Mouse (Mus musculus) limb, embryonic 10.5 days (tissue): ENCODE measurements at regions not wholly inside any gene's neighbourhood (a gene's known extent, or its start where the extent isn't known, plus 50 kb on each side); places are given as distances from the start of the nearest gene placed in this dataset.

Experiments
- DNase-seq: peaks from one replicate; pipeline ENCODE4 v3.0.0-alpha.2; 2017; ENCODE audit warnings: low spot score
- H3K27ac ChIP-seq: fragments of 300-500 bp; sonication (generic); 2 replicates; pipeline ENCODE4 v1.5.1; 2016; ENCODE audit warnings: mild to moderate bottlenecking
- H3K27me3 ChIP-seq: fragments of 300-500 bp; sonication (generic); 2 replicates; pipeline ENCODE4 v1.6.1; 2016; ENCODE audit warnings: low read depth, mild to moderate bottlenecking; ENCODE audit not compliant: poor library complexity, severe bottlenecking
- H3K36me3 ChIP-seq: fragments of 300-500 bp; sonication (generic); 2 replicates; pipeline ENCODE4 v1.6.1; 2016; ENCODE audit warnings: mild to moderate bottlenecking, moderate library complexity
- H3K4me1 ChIP-seq: fragments of 300-500 bp; sonication (generic); 2 replicates; pipeline ENCODE4 v1.6.1; 2016
- H3K4me3 ChIP-seq: fragments of 300-500 bp; sonication (generic); 2 replicates; pipeline ENCODE4 v1.5.1; 2016; ENCODE audit warnings: mild to moderate bottlenecking, moderate library complexity
- H3K9me3 ChIP-seq: fragments of 300-500 bp; sonication (generic); replicated peaks from 2 replicates; pipeline ENCODE4 v1.6.1; 2016; ENCODE audit warnings: mild to moderate bottlenecking
- WGBS: fragments of 180-500 bp; shearing (Covaris S2); methylation state at CpG from one replicate; pipeline ENCODE4 v1.1.7; 2016; 5-methylcytosine and 5-hydroxymethylcytosine counted together

DNA sequence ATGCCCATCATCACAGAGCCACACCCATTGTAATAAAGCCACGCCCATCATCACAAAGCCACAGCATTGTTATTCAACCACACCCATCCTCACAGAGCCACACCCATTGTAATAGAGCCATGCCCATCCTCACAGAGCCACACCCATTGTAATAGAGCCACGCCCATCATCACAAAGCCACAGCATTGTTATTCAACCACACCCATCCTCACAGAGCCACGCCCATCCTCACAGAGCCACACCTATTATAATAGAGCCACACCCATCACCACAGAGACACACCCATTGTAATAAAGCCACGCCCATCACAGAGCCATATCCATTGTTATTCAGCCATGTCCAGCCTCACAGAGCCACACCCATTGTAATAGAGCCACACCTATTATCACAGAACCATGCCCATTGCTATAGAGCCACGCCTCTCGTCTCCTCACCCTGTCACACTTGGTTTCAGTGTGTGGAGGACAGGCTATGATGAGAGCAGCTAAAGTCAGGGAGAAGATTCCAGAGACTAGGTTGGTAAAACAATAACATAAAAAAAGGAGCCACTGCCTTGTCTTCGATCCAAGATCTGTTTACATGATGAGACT, 85.6 kb downstream of the Gxylt1 start:
- Histone ChIP-seq H3K27me3 (no peaks in the 10 kb centered on the region), H3K4me1 (peaks cover 8% of the 10 kb centered on the region; the same call in 1 of the 2 replicates), H3K36me3 (no peaks in the 10 kb centered on the region), H3K9me3 (no peaks in the 10 kb centered on the region), H3K27ac (no peak overlapping the region), H3K4me3 (no peak overlapping the region)
- WGBS = 85% methylated on average over 7 of the region's 7 CpGs
- no peak for DNase-seq

DNA sequence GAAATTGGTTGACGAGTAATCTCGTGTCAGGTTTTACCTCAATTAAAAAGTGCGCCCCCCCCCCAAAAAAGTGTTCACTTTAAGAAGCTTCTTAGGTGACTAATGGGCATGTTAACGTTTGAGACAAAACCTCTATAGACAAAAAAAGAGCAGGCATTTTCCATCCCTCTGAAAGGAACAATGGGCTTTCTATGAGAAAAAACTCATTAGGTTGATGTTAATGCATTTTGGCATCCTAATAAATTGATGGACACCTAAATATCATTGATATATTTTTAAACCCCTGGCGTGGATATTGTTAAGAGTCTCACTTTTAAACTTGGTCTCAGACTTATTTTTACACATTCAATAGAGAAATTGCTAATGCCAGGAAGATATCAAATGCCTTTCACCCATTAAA, 98.8 kb downstream of the Gxylt1 start:
- no peak for DNase-seq
- Histone ChIP-seq H3K9me3 (no peaks in the 10 kb centered on the region), H3K4me3 (no peak overlapping the region), H3K27ac (no peak overlapping the region), H3K36me3 (no peaks in the 10 kb centered on the region), H3K4me1 (no peaks in the 10 kb centered on the region), H3K27me3 (no peaks in the 10 kb centered on the region)
- 90% methylated on average over 5 of the region's 5 CpGs for WGBS

DNA sequence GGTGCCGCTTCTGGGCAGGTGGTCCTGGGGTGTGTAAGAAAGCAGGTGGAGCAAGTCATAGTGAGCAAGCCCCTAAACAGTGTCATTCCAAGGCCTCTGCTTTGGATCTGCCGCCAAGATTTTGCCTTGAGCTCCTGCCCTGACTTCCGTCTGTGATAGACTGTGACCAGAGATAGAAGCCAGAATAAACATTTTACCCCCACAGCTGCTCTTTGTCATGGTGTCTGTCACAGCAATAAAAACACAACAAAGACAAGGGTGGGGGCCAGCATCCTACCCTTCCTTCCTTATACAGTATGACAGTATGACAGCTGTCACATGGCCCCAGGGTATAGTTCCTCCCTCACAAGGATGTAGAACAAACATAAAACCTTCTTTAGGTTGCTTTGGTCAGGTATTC, 106.2 kb downstream of the Gxylt1 start:
- Histone ChIP-seq H3K4me3 (no peak overlapping the region), H3K36me3 (no peaks in the 10 kb centered on the region), H3K27me3 (no peaks in the 10 kb centered on the region), H3K27ac (no peak overlapping the region), H3K4me1 (no peaks in the 10 kb centered on the region), H3K9me3 (no peaks in the 10 kb centered on the region)
- 83% methylated on average over 3 of the region's 3 CpGs for WGBS
- no peak for DNase-seq

DNA sequence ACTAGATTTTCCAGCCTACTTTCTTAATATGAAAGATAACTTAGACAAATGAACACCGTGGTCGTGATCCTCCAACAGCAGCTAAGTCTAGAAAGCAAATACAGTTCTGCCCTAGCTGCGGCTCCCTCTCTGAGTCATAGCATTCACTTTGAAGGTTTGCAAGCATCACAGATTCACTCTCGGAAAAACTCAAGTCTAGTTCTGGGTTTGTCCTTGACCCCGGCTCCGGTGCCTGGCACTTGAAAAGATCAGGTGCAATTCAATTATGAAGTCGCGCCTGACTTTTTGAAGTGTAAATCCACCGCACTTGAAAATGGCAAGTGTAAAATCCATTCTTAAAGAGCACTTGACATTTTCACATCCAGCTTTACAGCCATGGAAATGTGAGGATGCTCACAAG, 107.5 kb downstream of the Gxylt1 start:
- Histone ChIP-seq H3K9me3 (no peaks in the 10 kb centered on the region), H3K36me3 (no peaks in the 10 kb centered on the region), H3K27me3 (no peaks in the 10 kb centered on the region), H3K4me1 (no peaks in the 10 kb centered on the region), H3K4me3 (no peak overlapping the region), H3K27ac (no peak overlapping the region)
- 92% methylated on average over 9 of the region's 9 CpGs for WGBS
- DNase-seq = no peak

DNA sequence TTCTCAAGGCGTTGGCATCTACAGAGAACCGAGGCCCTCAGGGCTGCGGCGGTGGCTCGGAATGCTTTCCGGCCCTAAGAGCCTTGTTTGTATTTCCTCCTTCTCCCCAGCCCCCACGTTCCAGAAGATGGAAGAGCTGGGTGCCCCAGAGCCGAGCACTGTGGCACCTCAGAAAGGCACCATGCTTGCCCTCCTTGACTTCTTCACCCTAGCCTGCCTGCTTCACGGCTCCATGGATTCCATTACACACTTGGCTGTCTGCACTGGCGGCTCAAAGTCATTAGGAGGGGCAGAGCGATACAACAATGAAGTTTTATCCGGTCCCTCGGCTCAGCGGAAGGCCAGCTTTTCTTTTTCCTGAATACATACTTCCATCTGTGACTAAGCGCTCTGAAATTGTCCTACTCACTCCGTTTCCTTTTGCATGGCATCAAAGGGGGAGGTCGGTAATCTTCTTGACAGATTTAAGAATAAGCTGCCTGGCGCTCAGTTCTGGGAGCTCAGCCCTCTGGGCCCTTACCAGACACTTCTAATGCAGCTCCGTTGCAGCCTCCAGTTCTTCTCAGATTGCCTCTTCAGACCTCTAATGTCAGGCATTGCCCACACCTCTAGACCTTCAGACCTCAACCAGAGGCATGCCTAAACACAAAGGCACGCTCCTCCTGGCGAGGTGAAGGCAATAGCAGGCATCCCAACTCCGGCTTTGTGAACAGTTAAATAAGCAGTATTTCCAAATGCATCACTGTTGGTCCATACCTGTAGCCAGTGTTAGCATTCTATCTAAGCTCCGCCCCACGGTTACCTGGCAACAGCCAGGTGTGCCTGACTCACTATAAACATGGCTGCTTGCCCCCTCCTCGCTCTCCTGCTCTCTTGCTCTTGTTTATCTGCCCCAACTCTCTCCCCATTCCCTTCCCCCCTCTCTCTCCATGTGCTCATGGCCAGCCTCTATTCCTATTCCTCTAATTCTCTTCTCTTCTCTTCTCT, 112.8 kb downstream of the Gxylt1 start:
- Histone ChIP-seq H3K9me3 (no peaks in the 10 kb centered on the region), H3K27me3 (no peaks in the 10 kb centered on the region), H3K36me3 (no peaks in the 10 kb centered on the region), H3K27ac (no peak overlapping the region), H3K4me1 (no peaks in the 10 kb centered on the region), H3K4me3 (no peak overlapping the region)
- DNase-seq = no peak
- WGBS = 86% methylated on average over 25 of the region's 25 CpGs

DNA sequence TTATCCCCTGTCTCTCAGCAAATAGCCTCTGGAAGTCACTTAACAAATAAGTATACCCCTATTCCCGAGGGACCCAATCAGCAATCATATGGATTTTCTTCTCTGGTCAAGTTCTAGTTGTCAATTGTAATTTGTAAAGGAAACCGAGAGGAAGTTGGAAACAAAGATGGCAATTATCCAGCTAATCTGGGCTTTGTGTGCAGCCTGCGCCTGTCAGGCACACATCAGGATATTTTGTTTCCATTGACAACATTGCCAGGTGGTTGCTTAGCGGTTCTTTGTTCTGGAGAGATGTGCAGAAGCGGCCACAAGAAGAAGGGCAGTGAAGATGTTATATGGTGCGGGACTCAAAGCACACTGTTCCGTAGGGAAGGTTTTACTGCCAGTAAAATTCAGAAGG, 113.7 kb downstream of the Gxylt1 start:
- Histone ChIP-seq H3K4me3 (no peak overlapping the region), H3K27ac (no peak overlapping the region), H3K27me3 (no peaks in the 10 kb centered on the region), H3K36me3 (no peaks in the 10 kb centered on the region), H3K4me1 (no peaks in the 10 kb centered on the region), H3K9me3 (no peaks in the 10 kb centered on the region)
- no peak for DNase-seq
- WGBS = 87% methylated on average over 7 of the region's 7 CpGs

DNA sequence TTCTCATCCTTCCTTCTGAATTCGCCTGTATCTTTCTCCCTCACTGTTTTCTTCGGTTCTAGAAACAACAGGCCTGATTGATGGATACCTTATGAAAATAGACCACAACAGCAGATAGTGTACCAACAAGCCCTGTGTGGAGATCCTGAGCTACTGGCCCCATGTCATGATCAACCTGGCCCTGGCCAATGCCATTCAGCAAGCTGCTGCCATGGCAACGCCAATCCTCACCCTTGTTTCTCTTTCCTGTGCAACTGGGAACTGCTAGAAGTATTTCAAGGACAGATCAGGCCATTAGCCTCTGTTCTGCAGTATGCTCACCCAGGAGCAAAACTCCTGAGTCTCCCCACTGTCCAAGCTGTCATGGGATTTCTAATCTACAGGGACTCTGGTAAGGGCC, 119.2 kb downstream of the Gxylt1 start:
- WGBS = 81% methylated on average over 3 of the region's 3 CpGs
- Histone ChIP-seq H3K27me3 (no peaks in the 10 kb centered on the region), H3K4me1 (no peaks in the 10 kb centered on the region), H3K27ac (no peak overlapping the region), H3K36me3 (no peaks in the 10 kb centered on the region), H3K4me3 (no peak overlapping the region), H3K9me3 (no peaks in the 10 kb centered on the region)
- no peak for DNase-seq

DNA sequence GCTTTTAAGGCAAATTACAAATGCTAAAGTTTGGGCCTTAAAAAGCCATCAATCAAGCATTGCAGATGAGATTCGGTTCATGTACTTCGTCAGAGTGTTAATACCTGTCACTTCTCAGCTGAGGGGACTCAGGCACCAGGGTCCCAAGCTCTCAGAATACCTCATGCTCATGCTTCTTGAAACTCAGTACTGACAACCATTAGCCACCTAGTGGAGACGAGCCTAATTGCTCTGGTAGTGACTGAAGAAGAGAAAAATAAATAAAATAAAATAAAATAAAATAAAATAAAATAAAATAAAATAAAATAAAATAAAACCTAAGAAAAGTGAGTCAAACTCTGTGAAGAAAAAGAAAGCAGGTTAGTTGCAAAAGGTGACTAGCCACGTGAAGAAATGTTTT, 121.0 kb downstream of the Gxylt1 start:
- Histone ChIP-seq H3K27ac (no peak overlapping the region), H3K4me1 (no peaks in the 10 kb centered on the region), H3K4me3 (no peak overlapping the region), H3K9me3 (no peaks in the 10 kb centered on the region), H3K36me3 (no peaks in the 10 kb centered on the region), H3K27me3 (no peaks in the 10 kb centered on the region)
- 55% methylated on average over 4 of the region's 4 CpGs for WGBS
- DNase-seq = no peak

DNA sequence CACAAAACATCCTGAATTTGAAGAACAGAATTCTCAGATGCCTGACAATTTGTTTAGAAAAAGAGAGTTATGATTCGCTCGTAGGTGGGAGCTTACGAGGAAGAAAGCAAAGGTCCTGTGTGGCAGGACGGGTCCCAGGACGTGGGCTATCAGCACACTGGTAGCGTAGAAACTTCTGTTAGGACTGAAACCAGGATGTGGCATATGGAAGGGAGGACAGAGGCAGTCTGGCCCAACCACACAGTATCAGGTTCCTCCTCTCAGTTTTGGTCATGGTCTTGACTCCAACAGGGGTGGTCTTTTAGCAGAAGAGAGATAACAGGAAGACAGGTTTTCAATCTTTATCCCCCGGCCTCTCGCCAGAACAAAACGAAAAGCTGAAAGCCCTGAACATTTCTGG, 130.1 kb downstream of the Gxylt1 start:
- WGBS = 85% methylated on average over 9 of the region's 9 CpGs
- Histone ChIP-seq H3K4me3 (no peak overlapping the region), H3K9me3 (no peaks in the 10 kb centered on the region), H3K4me1 (no peaks in the 10 kb centered on the region; the same call in 1 of the 2 replicates), H3K36me3 (no peaks in the 10 kb centered on the region), H3K27me3 (no peaks in the 10 kb centered on the region), H3K27ac (no peak overlapping the region)
- no peak for DNase-seq

DNA sequence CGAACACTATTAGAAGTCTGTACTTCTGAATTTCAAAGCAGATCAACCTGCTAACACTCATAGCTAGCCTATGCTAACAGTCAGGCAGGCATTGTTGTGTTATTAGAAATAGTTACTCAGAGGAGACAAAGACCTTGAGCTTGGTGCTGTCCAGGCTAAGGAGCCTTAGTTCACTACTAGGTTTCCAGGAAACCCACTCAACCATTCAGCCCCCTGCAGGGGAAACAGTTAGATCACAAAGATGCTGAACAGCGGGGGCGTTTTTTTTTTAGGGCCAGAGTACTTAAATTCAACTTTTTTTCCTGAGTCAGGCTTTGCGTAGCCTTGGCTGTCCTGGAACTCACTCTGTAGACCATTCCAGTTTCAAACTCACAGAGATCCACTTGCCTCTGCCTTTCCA, 130.7 kb downstream of the Gxylt1 start:
- H3K36me3 ChIP-seq = no peaks in the 10 kb centered on the region
- DNase-seq = no peak
- H3K27me3 ChIP-seq = no peaks in the 10 kb centered on the region
- no peaks in the 10 kb centered on the region for H3K9me3 ChIP-seq
- H3K4me1 ChIP-seq = no peaks in the 10 kb centered on the region; the same call in 1 of the 2 replicates
- no peak overlapping the region for H3K4me3 ChIP-seq
- WGBS = 81% methylated on average over 4 of the region's 4 CpGs
- H3K27ac ChIP-seq = no peak overlapping the region

DNA sequence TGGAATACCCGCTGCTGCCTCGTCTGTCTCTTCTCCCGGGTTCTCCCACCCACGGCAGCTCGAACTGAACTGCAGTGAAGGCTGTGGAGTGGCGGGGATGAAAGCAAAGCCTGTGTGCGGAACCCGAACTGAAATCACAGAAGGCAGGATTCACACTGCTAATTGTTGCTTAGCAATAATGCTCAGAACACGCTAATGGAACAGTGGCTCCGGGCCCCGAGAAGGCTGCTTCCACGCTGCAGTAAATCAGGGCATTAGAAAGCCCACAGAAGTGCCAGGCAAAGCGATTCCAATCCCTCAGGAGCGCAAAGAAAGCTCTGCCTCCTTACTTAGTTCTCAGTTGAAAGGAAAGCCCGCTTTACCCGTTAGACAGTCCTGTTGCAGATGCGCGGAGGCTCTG, 141.6 kb downstream of the Gxylt1 start:
- H3K27ac ChIP-seq = no peak overlapping the region
- no peaks in the 10 kb centered on the region for H3K27me3 ChIP-seq
- no peaks in the 10 kb centered on the region for H3K4me1 ChIP-seq
- H3K4me3 ChIP-seq = no peak overlapping the region
- no peaks in the 10 kb centered on the region for H3K36me3 ChIP-seq
- 81% methylated on average over 18 of the region's 18 CpGs for WGBS
- DNase-seq = no peak
- no peaks in the 10 kb centered on the region for H3K9me3 ChIP-seq

DNA sequence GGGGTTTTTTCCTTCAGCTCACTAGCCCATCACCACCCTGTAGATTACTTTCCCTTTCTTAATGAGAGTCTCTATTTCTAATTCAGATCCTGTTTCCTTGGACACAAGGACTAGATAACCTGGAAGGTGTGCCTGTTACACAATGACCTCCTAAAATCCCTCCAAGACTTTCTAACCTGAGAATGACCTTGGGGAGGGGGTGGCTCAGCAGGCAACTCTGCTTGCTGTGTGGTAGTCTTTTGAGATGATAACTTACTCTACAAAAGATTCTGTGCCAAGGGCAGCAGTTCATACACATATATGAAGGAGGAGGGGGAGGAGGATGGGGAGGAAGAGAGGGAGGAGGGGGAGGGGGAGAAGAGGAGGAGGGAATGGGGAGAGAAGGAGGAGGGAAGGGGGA, 143.9 kb downstream of the Gxylt1 start:
- no peak overlapping the region for H3K4me3 ChIP-seq
- no peak overlapping the region for H3K27ac ChIP-seq
- H3K4me1 ChIP-seq = peaks cover 3% of the 10 kb centered on the region; the same call in 1 of the 2 replicates

DNA sequence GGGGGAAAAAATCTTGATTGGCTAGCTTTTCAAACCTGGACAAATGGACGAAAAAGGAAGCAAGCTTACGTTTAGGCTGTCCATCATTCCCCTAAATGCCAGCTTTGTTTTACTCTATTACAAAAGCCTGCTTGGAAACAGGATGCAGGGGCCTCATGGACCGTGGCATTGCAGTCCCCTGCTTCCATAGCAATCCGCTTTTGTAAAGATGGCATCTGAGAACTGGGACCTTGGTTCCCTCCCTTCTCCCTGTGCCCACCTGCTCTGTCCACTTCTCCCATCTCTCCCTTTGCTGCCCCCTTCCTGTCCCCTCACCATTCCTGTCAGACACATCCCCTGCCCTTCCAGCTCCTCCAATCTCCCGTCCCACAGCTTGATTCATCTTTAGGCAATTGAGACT, 149.7 kb downstream of the Gxylt1 start:
- H3K27me3 ChIP-seq = no peaks in the 10 kb centered on the region
- H3K4me3 ChIP-seq = no peak overlapping the region
- no peak overlapping the region for H3K27ac ChIP-seq
- peaks cover 3% of the 10 kb centered on the region; the same call in 1 of the 2 replicates for H3K4me1 ChIP-seq
- WGBS = 80% methylated on average over 5 of the region's 5 CpGs
- H3K9me3 ChIP-seq = no peaks in the 10 kb centered on the region
- H3K36me3 ChIP-seq = no peaks in the 10 kb centered on the region
- no peak for DNase-seq

More for the DNA sequence above, 143.9 kb downstream of the Gxylt1 start:
- Histone ChIP-seq H3K27me3 (no peaks in the 10 kb centered on the region), H3K36me3 (no peaks in the 10 kb centered on the region), H3K9me3 (no peaks in the 10 kb centered on the region)
- no peak for DNase-seq
